Mouse (Mus musculus) CH12.LX (cell line): ENCODE measurements around the gene Sufu.

Source experiments
- CHD2 ChIP-seq: IDR thresholded peaks from 2 replicates; pipeline ENCODE4 v1.6.1; 2011; ENCODE audit warnings: low read length, improper control_type of control experiment
- CTCF ChIP-seq, 2 experiments: IDR thresholded peaks in 1 of 2; conservative IDR thresholded peaks in 1 of 2; 2 replicates each; pipeline ENCODE4 v1.5.1; 2011 to 2012; ENCODE audit warnings: low read depth in 2 of 2, low read length in 2 of 2, improper control_type of control experiment in 1 of 2, inconsistent platforms in 1 of 2, mild to moderate bottlenecking in 1 of 2, moderate library complexity in 1 of 2
- E2F4 ChIP-seq: IDR thresholded peaks from 2 replicates; pipeline ENCODE4 v1.6.1; 2011; ENCODE audit warnings: low read depth, low read length, improper control_type of control experiment; ENCODE audit not compliant: insufficient replicate concordance
- EP300 ChIP-seq: IDR thresholded peaks from 2 replicates; pipeline ENCODE4 v1.6.1; 2011; ENCODE audit warnings: low read length, improper control_type of control experiment
- ETS1 ChIP-seq: conservative IDR thresholded peaks from 2 replicates; pipeline ENCODE4 v1.6.1; 2012; ENCODE audit warnings: low read depth, mild to moderate bottlenecking, inconsistent platforms, low read length, improper control_type of control experiment, moderate library complexity
- HCFC1 ChIP-seq: IDR thresholded peaks from 2 replicates; pipeline ENCODE4 v1.6.1; 2012; ENCODE audit warnings: low read depth, mild to moderate bottlenecking, inconsistent platforms, low read length, improper control_type of control experiment
- IRF4 ChIP-seq: IDR thresholded peaks from 2 replicates; pipeline ENCODE4 v1.6.1; 2014; ENCODE audit warnings: low read depth, mild to moderate bottlenecking, inconsistent platforms, low read length, improper control_type of control experiment
- KAT2A ChIP-seq: IDR thresholded peaks from 2 replicates; pipeline ENCODE4 v1.6.1; 2012; ENCODE audit warnings: low read length, improper control_type of control experiment, inconsistent platforms; ENCODE audit not compliant: insufficient replicate concordance
- MAZ ChIP-seq: IDR thresholded peaks from 2 replicates; pipeline ENCODE4 v1.6.1; 2012; ENCODE audit warnings: low read depth, mild to moderate bottlenecking, inconsistent platforms, low read length, improper control_type of control experiment, moderate library complexity
- NELFE ChIP-seq: IDR thresholded peaks from 2 replicates; pipeline ENCODE4 v1.6.1; 2011; ENCODE audit warnings: low read depth, low read length, improper control_type of control experiment
- POLR2A ChIP-seq: IDR thresholded peaks from 2 replicates; pipeline ENCODE4 v1.6.1; 2011; ENCODE audit warnings: low read depth, mild to moderate bottlenecking, improper control_type of control experiment, low read length
- RAD21 ChIP-seq: IDR thresholded peaks from 2 replicates; pipeline ENCODE4 v1.6.1; 2011; ENCODE audit warnings: low read depth, mild to moderate bottlenecking, low read length, improper control_type of control experiment, moderate library complexity
- TCF12 ChIP-seq: IDR thresholded peaks from 2 replicates; pipeline ENCODE4 v1.6.1; 2014; ENCODE audit warnings: low read depth, mild to moderate bottlenecking, inconsistent platforms, low read length, improper control_type of control experiment
- USF1 ChIP-seq: IDR thresholded peaks from 2 replicates; pipeline ENCODE4 v1.6.1; 2014; ENCODE audit warnings: low read depth, mild to moderate bottlenecking, inconsistent platforms, low read length, improper control_type of control experiment

DNA sequence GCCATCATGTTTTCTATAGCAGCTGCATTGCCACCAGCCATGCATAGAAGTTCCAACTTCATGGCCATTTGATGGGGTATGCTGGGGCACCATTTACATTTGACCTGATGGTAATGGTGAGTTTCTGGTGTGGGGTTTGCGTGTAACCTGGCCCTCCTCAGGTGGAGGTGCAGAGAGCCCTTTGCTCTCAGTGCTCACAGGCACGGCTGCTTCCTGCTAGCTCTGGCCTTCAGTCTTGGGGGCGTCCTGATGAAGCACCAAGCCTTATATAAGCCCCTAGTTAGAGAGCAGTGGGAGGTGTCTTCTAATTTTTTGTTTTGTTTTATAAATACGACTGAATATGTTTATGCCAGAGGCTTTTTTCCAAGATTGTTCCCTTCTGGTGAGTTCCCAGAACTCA, 21.4 kb downstream of the Sufu start:
- TF ChIP-seq EP300 (no peak), E2F4 (no peak), CTCF (conservative IDR thresholded peaks at IDR 0.05 in 1 of 2, IDR thresholded peaks at IDR 0.05 in 1 of 2; ENCODE audit: low read depth in 2 of 2, low read length in 2 of 2) (no peak), MAZ (no peak), HCFC1 (no peak), KAT2A (no peak), RAD21 (no peak), ETS1 (no peak), CHD2 (no peak), POLR2A (no peak), USF1 (no peak), IRF4 (no peak), TCF12 (no peak), NELFE (no peak)
